Mouse (Mus musculus) WW6 (cell line): ENCODE measurements around the gene Sox5.

Experiments used
- DNase-seq: peaks from one replicate; pipeline ENCODE4 v3.0.0-alpha.2; 2013; ENCODE audit warnings: low read depth, low spot score

Sox5 gene

GRCm38 (mm10) chr6:144136894-144137293, 644.9 kb downstream of the Sox5 start:
- no peak for DNase-seq

GRCm38 (mm10) chr6:144129927-144130326, 651.9 kb downstream of the Sox5 start:
- no peak for DNase-seq

- no peak for DNase-seq
Observed at GRCm38 (mm10) chr6:144119961-144120360, 661.8 kb downstream of the Sox5 start.

GRCm38 (mm10) chr6:144116646-144117045, 665.1 kb downstream of the Sox5 start:
- no peak for DNase-seq

DNA sequence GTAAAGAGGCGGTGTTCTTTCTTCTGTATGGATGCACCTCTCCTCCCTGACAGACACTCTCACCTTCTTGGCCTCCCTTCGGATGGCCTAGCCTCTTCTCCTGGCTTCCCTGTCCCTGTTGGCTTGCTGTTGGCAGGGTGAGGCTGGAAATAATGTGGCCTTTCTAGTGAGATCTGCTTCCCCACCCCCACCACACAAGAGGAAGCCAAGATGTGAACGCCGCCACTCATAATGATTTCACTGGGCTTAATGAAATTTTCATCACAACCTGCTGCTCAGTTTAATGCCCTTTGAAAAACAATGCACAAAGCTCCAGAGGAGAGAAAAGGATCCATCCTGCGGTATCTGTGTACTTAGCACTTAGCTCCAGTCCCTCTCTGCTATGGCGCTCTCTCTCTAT, 670.2 kb downstream of the Sox5 start:
- no peak for DNase-seq

GRCm38 (mm10) chr6:144106848-144107247, 674.9 kb downstream of the Sox5 start:
- no peak for DNase-seq

DNA sequence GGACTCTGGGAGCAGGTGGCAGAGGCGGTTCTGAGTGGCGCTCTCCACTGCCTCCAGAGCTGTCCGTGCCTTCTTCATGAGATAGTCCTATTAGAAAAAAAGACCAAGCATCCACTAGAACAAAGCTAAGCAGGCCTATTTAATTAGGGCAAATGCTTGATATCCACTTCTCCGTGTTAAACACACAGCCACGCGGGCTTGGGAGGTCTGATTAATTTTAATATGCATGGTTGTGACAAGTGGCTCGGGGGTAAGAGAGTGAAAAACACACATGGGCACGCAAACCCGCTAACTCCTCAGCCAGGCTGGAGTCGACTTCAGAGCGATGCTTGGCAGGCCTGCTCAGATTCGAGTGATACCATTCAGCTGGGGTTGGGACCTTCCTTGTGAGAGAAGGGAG, 676.1 kb downstream of the Sox5 start:
- no peak for DNase-seq

DNA sequence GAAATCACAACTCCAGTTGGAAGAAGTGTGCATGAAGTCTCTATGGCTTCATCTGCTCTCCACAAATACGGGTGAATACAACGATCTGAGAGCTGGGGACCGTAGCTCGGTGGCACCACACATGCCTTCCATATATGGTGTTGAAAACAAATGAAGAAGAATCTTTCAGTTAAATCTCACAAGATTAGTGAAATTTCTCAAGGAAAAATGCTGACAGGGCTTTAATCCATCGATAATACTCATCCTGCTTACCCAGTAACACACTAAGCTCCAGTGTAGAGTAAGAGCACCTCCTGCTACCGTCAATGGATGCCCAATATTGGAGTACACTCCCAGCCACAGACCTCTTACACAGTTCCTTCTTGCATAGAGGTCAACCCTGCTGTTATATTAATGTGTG, 678.2 kb downstream of the Sox5 start:
- DNase-seq = no peak

GRCm38 (mm10) chr6:144100852-144101251, 680.9 kb downstream of the Sox5 start:
- no peak for DNase-seq

DNA sequence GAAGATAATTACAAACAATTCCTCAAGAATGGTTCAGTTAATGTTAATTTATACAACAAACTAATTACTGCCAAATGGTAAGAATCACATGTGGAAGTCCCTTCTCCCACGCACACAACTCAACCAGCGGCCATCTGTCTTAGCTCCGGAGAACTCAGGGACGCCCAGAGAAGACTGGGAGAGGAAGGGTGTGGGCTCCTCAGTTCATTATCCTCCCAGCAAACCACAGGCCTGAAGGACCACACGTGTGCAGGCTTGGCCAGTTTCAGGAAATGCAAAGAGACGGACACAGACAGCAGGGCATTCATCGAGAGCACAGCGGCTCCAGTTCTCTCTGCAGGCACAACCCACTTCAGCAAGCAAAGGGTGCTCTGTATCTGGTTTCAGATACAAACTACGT, 683.7 kb downstream of the Sox5 start:
- DNase-seq = no peak

DNA sequence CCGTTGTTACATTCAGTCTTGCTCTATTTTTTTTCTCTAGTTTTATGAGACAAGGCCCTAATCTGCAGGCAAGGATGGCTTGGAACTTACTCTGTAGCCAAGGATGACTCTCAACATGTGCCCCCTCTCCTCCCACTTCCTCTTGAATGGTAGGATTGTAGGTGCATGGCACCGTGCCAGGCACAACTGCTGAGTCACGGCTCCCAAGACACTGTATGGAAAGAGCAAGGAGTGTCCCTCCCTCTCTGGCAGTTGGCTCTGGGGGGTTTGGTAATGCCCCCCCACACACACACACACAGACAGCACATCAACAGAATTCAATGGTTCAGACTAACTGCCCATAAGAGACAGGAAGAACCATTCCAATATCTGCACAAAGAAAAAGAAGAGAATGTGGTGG, 693.5 kb downstream of the Sox5 start:
- DNase-seq = no peak

DNA sequence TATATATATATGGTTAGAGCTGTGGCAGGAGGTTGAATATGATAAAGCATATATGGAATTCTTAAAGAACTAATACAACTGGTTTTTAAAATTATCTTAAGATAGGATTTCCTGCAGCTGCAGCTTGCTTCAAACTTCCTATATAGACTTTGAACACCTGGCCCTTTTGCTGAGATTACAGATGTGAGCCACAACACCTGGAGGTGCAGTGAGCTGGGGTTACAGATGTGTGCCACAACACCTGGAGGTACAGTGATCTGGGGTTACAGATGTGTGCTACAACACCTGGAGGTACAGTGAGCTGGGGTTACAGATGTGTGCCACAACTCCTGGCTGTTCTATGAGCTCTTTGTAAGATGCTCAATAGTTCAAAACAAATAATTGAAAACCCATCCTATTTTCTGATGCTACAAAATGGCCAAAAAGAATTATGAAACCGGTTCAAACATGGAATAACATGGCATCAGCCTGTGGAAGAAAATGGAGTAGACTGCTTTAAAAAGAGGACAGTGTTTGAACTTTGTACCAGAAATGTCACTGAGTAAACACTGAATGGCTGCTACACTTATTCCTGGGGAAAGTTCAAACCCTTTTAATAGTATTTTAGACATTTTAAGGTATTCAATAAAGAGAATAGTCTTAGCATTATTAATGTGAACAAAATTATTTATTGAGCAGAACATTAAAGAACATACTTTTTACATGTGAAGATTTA, 695.5 kb downstream of the Sox5 start:
- DNase-seq = no peak

- DNase-seq = no peak
Observed at GRCm38 (mm10) chr6:144082297-144082696, 699.5 kb downstream of the Sox5 start.

- DNase-seq = no peak
Observed at GRCm38 (mm10) chr6:144077826-144078225, 704.0 kb downstream of the Sox5 start.

- no peak for DNase-seq
Observed at GRCm38 (mm10) chr6:144076376-144076775, 705.4 kb downstream of the Sox5 start.

- no peak for DNase-seq
Observed at GRCm38 (mm10) chr6:144075327-144075941, 706.3 kb downstream of the Sox5 start.

DNA sequence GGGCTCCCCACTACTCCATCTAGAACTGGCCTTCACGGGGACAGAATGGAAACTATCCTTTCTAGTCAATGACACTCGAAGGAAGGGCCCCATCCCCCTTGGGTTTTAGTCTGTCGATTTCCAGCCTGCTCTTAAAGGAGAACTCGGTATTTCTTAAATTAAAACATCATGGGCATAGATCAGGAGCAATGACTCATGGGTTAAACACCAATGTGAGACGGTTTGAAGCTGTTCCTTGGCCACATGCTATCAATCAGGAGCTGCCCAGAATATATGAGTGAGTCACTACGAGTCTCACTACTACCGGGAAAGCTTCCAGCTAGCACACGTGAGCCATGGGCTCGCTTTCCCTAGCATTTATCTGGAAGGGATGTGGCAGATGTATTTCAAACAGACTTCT, 707.0 kb downstream of the Sox5 start:
- no peak for DNase-seq

DNA sequence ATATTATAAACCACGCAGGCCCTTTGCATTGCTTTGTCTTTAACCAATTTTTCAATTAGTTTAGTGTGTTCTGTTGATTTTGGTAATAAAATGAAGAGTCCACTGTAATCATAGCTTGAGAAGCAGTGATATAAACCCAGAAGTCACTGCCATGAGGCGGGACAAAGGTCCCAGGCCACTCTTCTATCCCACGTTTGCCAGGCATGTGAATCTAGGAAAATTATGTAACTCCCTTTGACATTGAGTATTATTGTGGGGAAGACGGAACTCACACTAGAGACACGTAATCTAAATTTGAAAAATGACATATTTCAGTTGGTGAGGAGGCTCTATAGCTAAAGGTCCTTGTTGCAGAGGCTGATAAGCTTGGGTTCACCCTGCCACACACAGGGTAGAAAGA, 711.3 kb downstream of the Sox5 start:
- no peak for DNase-seq

DNA sequence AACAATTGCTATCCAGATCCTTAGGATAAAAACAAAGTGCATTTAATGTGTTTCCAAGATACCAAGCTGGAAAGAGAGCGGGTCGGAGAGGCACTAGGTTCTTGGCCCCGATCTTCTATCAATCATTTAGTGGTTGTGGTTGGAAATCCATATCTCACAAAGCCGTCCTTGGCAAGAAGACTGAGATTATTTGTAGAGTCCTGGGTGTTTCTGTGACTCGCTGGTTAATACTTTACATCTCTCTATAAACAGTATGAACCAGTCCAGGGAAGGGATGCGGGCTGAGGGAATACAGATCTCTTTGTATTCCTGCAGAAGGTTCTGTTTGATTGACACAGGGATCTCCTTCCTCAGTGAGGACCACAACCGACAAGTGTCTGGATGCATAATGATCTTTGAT, 714.3 kb downstream of the Sox5 start:
- no peak for DNase-seq

DNA sequence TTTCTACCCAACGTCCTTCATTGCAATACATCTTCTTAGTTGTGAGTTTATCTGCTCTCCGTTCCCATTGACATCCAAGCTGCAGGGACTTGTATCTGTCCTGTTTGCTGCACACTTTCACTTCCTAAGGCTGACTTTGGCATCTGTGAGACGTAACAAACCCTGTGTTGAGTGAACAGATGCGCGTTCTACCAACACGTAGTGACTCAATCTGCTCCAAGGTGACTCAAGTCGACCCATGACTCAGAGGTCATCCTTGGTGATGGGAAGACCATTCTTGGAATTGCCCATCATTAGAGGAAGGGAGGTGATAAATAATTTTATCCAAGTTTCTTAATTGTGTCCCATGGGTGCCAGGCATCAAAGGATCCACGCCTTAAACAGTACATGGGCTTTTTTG, 719.3 kb downstream of the Sox5 start:
- no peak for DNase-seq

DNA sequence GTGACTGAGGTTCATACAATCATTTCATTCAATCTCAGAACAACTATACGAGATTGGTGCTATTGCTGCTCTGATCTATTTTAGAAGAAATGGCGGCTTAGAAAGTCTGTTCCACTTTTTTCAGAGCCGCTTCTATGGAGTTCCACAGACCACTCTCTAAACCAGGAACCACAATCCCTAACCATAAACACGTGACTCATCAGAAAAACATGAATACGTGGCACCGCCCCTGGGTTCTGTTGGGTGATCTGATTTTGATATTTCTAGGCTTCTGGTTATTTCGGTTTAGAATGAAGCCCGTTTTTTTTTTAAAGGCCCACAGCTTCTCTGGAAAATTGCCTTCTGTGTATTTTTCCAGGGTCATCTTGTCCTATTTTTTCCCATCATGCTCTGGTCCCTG, 720.0 kb downstream of the Sox5 start:
- DNase-seq = no peak

DNA sequence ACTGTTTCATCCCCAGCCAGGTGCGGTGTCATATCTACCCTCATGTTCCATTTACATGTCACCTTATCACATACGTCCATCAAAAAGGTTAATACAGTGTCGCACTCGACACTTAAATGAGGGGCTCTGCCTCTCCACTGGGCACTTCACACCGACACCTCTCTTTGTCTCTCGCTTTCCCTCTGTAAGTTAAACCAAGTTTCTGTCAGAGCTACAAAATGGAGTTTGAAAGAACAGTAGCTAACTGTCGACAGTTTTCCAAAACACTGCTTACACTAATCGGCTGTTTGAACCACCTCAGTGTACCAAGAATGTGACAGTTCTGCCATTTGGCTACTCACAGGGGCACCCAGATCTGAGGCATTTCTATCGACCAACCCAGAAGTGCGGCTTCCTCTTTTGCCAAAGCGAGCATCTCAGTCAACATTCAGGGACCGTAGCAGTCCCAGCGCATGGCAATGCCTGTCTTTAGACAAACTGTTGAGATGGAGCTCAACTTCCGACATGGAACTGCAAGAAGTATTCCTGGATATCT, 724.6 kb downstream of the Sox5 start:
- no peak for DNase-seq
